Mouse (Mus musculus) regulatory T cell (primary cell): ENCODE measurements at regions not wholly inside any gene's neighbourhood (a gene's known extent, or its start where the extent isn't known, plus 50 kb on each side); places are given as distances from the start of the nearest gene placed in this dataset.

Experiments used
- in situ Hi-C: fragments of 300-600 bp; cut with MboI, MseI; formaldehyde crosslinking; loops from one replicate; pipeline ENCODE4 v1.15.1; 2025; ENCODE audit warnings: high pct_unique_total_duplicates

DNA sequence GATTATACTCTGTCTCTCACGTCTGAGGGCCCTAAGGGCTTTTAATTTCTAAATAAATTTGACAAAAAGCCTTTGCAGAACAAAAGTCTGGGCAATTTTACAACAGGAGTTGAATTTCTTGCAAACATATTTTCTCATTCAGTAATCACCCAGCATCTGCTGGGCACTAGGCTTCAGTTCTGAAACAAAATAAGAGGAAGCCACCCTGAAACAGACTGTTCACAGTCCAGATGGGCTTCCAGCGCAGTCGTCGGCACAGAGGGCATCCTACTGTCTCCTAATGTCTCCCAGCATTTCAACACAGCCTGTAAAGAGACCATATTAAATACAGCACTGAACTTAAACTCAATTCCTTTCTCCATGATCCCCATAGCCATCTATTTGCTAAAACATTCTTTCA is 324.5 kb upstream of the Trib2 start:
- in situ Hi-C loops: no loop called here

DNA sequence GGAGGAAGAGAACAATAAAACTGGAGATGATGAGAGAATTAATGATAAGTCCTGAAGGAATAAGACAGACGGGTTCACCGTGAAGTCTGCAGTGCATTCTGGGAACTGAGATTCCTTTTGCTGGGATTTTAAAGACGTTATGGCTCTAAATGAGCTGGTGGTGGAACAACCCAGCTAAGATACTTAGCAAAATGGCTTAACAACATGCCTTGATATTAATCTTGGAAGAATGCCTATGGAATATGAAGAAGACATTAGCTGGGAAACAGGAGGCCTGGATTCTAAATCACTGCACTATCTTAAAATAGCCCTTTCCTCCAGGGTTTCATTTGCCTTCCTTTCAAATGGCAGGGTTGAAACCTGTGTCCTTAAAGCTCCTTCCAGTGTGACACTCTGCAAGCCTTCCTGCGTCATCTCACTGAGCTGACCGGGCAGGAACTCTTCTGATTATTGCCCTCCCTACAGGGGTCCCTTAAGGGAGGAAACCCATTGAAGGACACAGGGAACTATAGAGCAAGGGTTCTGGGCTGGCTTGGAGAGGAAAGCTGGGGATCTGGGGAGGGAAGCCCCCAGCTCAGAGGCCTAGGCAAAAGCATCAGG is 323.9 kb upstream of the Trib2 start:
- in situ Hi-C loops: no loop called here

DNA sequence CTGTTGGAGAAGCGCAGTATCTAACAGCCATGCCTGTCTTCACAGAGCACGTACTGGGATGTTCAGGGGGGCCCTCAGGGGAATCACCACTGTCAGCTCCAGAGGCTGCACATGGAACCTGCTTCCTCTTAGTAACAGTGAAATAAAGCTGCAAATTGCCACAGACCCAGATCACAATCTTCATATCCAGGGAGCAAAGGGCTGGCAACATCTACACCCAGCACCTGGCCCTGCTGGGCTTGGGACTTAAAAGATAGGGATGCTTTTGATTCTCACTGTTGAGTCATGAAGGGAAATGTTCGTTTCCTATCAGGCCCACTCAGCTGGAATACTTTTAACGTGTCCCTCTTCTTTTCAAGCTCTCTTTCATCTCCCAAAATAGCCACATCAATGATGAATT is 322.4 kb upstream of the Trib2 start:
- in situ Hi-C loops: no loop called here

DNA sequence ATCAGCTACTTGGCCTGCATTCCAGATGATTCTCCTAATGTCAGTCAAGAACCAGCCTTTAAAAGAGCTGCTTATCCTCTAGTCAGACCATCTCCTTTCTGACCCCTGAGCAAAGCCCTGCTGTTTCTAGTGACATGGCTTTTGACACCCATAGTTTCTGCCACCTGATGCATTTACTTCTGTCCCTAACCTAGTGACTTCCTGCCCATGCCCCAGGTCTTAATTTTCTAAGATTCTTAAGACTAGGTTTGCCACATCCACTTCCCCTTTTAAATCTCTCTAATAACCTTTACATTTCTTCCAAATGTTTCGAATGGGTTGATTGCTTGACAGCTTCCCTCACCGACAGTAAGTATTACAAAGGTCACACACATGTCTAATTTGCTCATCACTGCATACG is 321.1 kb upstream of the Trib2 start:
- in situ Hi-C loops: no loop called here

DNA sequence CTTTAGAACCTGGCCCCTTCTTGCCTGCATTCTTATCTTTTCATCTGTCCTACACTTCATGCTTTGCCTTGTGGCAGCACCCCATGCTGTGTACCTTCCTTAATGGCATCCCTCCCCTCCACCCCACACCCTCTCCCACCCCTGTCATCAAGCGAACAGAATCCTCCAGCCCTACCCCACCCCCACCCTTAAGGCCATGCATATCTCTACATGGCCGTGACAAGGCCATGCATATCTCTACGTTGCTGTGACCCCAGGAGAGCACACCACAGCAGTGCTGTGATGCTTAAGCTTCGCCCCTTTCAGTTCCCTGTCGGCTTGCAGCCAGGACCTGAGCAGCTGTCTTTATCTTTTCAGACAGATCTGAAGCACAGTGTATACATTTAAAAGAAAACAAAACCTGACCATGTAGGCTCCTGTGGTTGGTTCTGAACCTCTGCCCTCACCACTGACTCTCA is 319.5 kb upstream of the Trib2 start:
- in situ Hi-C loops: no loop called here

DNA sequence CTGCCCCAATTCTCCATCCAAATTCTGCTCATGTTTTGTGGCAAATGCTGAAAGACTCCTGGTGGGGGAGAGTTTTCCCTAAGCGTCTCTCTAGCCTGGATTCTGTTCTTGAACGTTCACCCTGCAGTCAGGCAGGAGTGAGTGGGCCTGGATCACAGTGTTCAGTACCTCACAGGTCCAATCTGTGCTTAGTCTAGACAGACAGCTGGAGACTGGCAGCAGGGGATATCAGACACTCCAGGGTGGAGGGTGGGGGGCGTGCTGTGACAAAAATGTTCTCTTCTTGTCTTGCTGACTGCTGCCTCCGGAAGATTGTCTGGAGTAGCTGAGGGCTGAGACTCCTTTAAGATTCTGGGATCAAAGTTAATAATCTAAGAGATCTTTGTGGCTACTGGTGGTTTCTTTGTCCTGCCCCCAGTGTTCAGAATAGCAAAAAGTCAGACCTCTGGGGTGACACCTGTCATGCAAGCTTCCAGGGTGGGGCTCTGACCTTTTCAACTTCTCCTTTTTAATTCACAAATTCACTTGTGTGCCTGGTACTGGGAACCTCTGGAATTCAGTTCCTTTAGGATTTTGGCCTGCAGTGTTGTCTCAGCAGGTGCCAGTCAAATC is 319.0 kb upstream of the Trib2 start:
- in situ Hi-C loops: no loop called here

DNA sequence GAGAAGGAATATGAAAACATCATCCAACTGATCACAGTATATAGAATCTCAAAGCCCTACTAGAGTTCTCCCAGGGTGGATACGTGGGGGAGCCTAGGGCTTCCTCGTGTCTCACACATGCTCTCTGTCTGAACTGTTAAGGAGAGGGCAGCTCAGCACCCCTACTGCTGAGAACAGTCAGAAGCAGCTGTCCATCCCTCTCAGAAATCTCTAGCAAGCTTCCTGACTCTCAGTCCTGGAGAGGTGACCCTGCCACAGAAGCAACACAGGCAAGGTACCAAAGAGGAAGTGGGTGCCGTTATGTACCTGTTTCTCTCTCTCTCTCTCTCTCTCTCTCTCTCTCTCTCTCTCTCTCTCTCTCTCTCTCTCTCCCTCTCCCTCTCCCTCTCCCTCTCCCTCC is 317.7 kb upstream of the Trib2 start:
- in situ Hi-C loops: no loop called here

DNA sequence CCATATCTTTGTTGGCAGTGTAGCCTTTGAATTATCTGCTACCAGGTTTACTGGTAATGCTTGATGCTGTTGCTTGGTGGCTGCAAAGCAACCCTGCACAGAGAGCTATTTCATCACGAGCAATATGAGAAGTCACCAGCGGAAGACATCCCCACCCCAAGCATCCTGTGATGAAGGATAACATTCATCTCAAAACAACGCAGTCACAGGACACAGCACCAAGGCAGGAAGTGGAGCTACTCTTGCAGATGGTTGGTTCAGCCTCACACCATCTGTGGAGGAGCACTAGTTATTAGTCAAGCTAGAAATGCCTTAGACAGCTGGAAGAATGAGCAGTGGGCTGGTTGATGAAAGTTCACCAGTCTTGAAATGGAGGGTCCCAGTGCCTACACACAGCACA is 316.5 kb upstream of the Trib2 start:
- in situ Hi-C loops: no loop called here

DNA sequence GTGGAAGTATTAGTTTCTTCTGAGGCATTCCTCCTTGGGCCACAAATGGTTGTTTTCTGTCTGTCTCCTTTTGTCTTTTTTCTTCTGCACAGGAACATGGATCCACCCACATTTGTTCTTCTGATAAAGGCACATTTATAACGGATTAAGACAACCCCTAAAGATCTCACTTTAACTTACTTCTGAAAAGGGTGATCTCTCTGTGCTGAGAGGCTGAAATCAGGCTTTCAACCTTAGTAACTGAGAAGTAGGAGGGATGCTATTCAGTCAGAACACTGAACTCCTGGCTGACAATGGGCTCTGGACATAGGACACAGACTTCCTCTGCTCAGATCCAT is 315.0 kb upstream of the Trib2 start:
- in situ Hi-C loops: no loop called here

DNA sequence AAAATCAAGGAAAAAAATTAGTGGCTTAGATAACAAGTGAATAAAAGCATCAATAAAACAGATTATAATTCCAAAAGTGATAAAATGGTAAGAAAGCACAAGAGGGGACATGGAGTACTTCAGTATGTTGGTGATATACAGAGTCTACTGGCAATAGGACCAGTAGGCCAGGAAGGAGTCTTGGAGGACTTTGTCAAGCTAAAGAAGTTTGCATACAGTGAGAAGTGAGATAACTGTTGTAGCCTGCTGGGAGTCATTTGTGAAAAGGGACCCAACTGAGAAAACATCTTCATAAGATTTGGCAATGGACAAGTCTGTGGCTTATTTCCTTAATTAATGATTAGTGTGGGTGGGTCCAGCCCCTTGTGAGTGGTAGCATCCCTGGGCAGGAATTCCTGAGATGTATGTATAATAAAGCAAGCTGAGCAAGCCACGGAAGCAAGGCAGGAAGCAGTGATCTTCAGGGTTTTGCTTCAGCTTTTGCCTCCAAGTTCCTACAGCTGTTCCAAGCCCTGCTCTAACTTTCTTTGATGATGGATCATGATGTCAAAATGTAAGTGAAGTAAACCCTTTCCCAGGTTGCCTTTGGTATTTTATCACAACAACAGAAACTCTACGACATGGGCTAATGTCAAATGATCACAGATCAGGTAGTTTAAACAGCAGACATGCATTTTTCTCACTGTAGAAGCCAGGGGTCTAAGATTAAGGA is 314.5 kb upstream of the Trib2 start:
- in situ Hi-C loops: no loop called here

DNA sequence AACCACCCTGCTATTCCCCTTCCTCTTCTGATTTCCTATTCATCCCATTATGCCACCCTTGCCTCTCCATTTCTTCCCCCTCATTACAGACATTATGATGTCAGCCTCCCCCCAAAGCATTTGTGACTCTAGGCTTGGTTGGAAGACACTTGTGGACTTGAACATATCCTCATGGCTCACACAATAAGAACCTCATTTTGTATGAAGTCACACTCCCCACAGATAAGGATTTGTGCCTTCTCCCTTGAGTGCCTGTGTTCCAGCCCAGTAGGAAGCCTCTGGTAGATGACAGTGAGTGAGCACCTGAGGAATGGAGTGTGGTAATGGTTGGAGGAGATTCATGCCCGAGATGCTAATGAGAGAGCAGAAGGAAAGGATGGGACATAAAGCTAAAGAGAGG is 313.9 kb upstream of the Trib2 start:
- in situ Hi-C loops: no loop called here

DNA sequence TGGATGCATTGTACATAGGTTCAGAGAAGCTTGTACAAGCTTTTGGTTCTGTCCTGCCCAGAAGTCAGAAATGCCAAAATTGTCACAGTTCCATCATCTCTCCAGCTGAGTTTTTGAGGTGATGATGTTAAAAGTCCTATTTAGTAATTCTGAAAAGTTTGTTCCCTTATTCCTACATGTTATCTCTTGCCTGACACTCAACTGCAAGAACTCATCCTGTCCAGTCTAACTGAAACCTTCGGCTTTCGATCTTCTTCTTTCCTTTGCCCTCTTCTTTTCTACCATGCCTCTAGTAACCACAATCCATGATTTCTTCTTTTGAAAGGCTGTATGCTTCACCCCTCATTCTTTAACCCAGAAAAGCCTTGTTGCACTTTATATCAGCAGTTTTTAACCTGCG is 313.2 kb upstream of the Trib2 start:
- in situ Hi-C loops: no loop called here

DNA sequence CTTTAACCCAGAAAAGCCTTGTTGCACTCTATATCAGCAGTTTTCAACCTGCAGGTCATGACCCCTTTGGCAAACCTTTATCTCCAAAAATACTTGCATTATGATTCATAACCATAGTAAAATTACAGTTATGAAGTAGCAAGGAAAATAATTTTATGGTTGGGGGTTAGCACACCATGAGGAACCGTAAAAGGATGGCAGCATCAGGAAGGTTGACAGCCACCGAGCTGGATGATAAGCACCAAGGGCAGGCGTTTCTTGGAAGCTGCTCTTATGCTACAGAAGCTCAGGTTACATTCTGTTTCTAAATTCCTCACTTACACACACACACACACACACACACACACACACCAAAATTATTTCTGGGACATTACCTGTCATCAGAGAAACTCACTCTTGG is 312.5 kb upstream of the Trib2 start:
- in situ Hi-C loops: no loop called here

DNA sequence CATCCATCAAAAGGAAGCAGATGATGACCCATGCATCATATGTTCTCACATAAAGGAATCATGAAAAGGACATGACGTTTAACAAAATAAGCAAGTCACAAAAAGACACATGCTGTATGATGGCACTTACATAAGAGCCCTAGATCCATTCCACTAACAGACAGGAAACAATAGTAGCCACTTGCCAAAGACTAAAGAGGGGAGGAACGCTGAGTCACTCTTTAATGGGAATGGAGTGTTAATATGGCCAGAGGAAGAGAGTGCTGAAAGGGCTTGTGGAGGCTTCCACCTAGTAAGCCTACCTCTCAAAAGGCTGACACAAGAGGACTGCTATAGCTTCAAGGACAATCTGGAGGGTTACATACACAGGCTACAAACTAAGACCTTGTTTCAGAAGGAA is 308.2 kb upstream of the Trib2 start:
- in situ Hi-C loops: no loop called here

DNA sequence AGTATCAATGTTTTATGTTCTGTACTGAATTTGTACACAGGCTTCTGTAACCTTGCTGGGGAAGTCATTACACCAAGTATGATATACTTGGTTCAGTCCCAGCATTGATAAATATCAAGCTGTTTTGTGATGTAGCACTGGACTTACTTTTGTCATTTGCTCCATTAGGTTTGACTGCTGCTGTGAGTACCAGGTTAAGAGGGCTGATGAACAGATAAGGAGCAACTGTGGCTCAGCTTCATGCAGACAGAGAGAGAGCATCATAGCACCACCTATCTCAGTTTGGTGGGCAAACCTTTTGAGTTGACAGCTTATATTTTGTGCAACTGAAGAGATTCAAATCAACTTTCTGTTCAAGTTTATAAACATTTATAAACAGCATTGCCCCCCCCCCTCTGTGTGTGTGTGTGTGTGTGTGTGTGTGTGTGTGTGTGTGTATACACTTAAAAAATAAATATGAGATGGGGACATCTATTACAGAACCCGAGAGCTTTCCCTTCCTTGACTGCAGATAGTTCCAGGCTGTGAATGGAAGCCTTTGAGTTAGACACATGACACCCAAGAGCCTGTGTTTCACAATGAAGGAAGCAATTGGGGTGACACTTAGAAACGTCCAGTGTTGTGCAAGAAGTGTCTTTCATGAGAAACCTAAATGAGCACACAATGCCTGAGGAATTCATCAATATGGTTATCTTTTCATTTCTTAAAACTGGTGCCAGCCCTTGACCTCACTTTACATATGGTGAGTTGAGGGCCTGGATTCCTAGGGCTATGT is 305.8 kb upstream of the Trib2 start:
- in situ Hi-C loops: no loop called here

DNA sequence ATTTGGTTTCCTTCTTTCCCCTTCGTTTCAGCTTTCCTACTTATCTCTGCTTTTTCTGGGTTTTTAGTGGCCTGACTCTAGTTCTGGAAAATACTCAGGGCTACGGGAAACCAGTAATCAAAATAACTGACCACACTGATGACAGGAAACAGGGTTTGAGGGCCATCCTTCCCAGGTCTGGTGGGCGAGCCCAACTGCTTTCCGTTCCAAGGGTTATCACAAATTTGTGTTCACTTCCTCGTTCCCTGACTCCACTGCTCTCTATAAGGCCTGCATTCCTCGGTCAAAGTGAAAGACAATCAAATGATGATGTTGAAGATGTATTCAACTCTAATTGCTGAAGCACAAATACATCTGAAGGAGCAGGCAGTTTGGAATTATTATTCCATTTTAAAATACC is 305.1 kb upstream of the Trib2 start:
- in situ Hi-C loops: no loop called here

DNA sequence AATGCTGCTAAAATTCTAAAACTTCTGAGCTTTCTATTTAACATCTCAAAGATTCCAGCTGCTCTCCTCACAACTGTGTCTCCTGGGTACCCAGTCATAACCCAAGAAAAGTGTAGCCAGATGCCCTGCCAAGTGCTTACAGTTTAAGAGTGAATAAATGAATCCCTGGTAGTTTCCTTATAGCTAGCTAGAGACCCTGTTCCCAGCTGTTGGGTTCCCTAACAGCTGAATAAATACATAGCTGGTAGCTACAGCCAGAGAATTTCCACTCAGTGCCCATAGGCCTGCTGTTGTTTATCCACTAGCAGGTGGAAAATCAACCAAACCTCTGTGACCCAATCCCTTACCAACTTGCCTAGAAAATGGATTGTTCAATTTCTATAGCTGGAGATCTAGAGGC is 302.0 kb upstream of the Trib2 start:
- in situ Hi-C loops: no loop called here

DNA sequence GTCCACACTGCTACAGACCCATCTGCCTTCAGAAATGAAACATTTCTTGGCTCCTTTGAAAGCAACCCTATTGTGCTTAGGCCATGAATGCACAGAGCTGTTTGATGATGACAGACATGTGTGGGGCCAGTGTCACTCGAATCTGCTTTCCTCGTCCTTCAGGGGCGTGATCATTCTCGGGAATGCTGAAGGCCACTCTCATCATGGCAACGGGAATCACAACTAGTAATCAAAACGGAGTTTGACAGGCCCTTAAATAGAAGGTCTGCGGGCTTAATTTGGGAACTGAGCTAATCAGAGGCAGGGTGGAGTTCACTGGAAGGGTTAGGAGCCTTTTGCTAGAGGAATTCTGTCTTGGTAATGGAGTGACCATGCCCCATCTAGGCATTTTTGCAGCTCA is 290.2 kb upstream of the Trib2 start:
- in situ Hi-C loops: loop anchor here (5.0 kb wide), 1 partner anchor 65 kb away; no protein-coding TSS in a partner anchor

DNA sequence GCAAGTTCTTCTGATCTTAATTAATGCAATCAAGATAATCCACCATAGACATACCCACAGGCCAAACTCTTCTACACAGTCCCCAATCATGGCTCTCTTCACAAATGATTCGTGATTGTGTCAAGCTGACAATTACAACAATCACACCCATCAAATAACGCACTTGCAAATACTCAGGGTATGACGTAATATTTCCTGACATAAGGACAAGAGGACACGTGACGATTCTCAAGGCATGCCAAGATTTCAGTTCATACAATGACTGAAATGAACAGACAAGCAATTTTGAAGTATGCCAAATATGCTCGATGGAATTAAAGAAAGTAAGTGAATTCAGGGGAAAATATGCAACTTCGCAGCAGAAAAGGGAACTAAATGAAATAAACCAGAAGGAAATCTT is 282.1 kb upstream of the Trib2 start:
- in situ Hi-C loops: no loop called here

DNA sequence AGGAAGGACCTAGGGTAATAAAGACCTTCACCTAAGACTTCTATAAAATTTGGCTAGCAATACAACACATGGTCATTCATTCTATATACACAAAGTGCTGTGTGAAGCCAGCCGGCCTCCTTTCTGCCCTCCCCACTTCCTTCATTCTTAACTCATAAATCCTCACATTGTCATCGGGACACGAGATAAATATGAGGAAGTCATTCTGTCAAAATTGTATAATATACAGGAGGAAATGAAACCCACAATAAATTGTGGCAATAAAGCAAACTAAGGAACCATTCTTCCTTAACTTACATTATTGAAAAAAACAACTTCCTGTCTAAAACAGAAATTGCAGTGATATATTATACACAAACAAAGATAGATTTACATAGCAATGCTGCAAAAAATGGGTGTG is 275.9 kb upstream of the Trib2 start:
- in situ Hi-C loops: no loop called here

DNA sequence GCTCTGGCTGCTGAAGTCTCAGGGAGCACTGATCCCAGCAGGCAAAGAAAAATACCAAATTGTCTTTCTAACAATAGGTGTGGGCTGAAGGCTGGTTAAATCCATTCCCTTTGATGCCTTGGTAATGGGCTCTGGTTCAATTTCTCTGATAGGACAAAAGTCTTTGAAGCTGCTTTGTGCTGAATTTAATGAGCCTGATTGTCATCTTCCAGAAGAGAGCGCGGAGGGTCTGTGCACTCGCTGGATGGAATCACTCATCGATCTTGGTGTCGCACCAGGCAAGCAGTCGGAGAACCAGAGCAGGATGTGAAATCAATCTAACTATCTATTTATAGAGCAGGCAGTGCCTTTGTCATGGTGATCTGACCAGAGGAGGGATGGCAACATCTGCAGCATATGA is 274.6 kb upstream of the Trib2 start:
- in situ Hi-C loops: no loop called here

DNA sequence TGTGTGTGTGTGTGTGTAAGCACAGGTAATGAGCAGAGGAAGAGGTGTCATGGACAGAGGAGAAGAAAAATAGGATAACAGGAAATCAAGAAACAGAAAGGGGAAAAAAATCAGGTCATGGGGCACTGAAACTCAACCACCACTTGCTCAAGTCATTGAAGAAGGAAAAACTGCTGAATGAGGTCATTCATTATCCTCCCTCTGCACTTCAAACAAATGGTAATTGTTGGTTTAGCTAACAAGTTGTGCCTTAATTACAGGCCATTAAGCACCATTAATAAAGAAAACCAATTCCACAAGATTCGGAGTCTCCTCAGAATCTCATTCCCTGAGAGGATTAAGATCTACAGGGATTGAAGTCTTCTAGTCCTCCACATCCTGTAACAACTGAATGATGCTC is 266.5 kb upstream of the Trib2 start:
- in situ Hi-C loops: no loop called here

DNA sequence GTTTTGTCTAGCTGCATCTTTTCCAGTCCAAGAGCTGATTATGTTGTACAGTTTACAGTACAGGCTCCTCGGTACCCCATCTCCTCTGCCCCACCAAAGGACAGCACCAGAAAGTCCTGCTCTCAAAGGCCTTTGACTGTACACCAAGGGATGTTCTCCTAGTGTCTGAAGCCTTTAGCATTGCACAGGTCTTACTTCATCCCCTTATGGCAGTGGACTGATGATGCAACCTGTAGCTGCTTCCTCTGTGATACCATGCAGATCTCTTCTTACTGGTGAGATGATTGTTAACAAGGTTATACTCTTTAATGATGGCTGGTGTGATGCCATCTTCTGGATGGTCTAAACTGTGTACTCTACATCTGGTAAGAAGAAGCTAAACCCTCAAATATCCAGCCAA is 260.5 kb upstream of the Trib2 start:
- in situ Hi-C loops: no loop called here
